In the genomic region with DNA sequence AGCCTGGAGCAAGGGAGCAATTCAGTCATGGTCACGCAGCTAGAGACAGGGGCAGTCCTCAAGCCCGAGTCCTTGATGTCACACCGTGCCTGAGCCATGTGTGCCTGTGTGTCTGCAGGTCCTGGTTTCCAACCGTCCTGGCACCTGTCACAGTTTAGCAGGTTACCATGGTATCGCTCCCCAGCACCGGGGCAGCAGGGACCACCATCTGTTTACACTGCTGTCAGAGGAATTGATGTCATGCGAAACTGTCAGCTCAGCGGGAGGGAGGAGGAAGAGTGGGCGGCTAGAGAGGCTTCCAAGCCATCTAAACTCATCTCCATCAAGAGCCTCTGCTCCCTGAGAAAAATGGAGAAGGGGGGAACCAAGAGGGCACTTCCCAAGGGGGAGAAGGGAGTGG, we compare ENCODE assay signal across 12 mouse cellular contexts.
DNase-seq lines count a peak whose midpoint lies in the region; ATAC-seq lines count a peak whose summit lies in the region.
"Had no signal": no experiment of that assay in that cellular context is flagged by ENCODE, and none has a peak within 500 bp of the region (broad histone marks: within the 10 kb centered on the region; RNA-seq: fewer than 3 reads in every experiment).

No protein-coding gene starts in this region.

- DNase-seq in forebrain, embryonic 11.5 days (ENCODE audit: low spot score), result peak; percentile 56
- no peak for DNase-seq in forebrain, embryonic 10.5 days (ENCODE audit: extremely low spot score, low spot score)
- DNase-seq in layer of hippocampus, postnatal 10 days (ENCODE audit: low spot score in 2 of 2), result peak; percentile 67 to 76
- peak; percentile 73 for DNase-seq in retina, embryonic 14.5 days (ENCODE audit: low spot score)
- no peak for DNase-seq in heart, postnatal 10 days
- DNase-seq in thymus, postnatal 4 days, result no peak
- no peak for DNase-seq in kidney, postnatal 14 days
- DNase-seq: gastrocnemius, postnatal 10 days; thymus, adult 18-20 months had no signal

- H3K4me3 ChIP-seq in forebrain, embryonic 11.5 days (ENCODE audit: low read depth, low read length), result no peak overlapping the region
- H3K4me3 ChIP-seq in forebrain, embryonic 10.5 days, result no peak overlapping the region
- H3K4me3 ChIP-seq in forebrain, embryonic 13.5 days, result no peak overlapping the region
- H3K4me3 ChIP-seq: lung, embryonic 15.5 days had no signal

- H3K36me3 ChIP-seq in forebrain, embryonic 11.5 days (ENCODE audit: control insufficient read depth, insufficient read depth, low read length), result no peaks in the 10 kb centered on the region
- H3K36me3 ChIP-seq in forebrain, embryonic 10.5 days (replicated peaks), result no peaks in the 10 kb centered on the region
- H3K36me3 ChIP-seq in forebrain, embryonic 13.5 days (ENCODE audit: poor library complexity, severe bottlenecking), result no peaks in the 10 kb centered on the region
- H3K36me3 ChIP-seq: lung, embryonic 15.5 days had no signal

- no peak overlapping the region for H3K9ac ChIP-seq in forebrain, embryonic 11.5 days (ENCODE audit: low read length)
- H3K9ac ChIP-seq in forebrain, embryonic 13.5 days, result no peak overlapping the region
- H3K9ac ChIP-seq: lung, embryonic 15.5 days had no signal

- H3K4me1 ChIP-seq in forebrain, embryonic 11.5 days (replicated peaks; ENCODE audit: control insufficient read depth, insufficient read depth, low read length), result peaks cover 3% of the 10 kb centered on the region; the same call in 1 of the 2 replicates
- H3K4me1 ChIP-seq in forebrain, embryonic 10.5 days, result peaks cover 28% of the 10 kb centered on the region
- H3K4me1 ChIP-seq in forebrain, embryonic 13.5 days, result peaks cover 36% of the 10 kb centered on the region
- H3K4me1 ChIP-seq: lung, embryonic 15.5 days had no signal

- H3K9me3 ChIP-seq in forebrain, embryonic 11.5 days (ENCODE audit: control insufficient read depth, low read length), result no peaks in the 10 kb centered on the region
- H3K9me3 ChIP-seq in forebrain, embryonic 10.5 days, result no peaks in the 10 kb centered on the region
- H3K9me3 ChIP-seq in forebrain, embryonic 13.5 days (replicated peaks), result no peaks in the 10 kb centered on the region
- H3K9me3 ChIP-seq: lung, embryonic 15.5 days had no signal

- intact Hi-C loops in heart, postnatal 10 days (cut with DNase I), result no loop called here

- WGBS in forebrain, embryonic 11.5 days, result 46% methylated on average over 9 of the region's 9 CpGs
- 51% methylated on average over 9 of the region's 9 CpGs for WGBS in forebrain, embryonic 10.5 days
- 33% methylated on average over 9 of the region's 9 CpGs for WGBS in forebrain, embryonic 13.5 days

- no peaks in the 10 kb centered on the region for H3K27me3 ChIP-seq in forebrain, embryonic 11.5 days (ENCODE audit: control insufficient read depth, insufficient read depth, low read length)
- no peaks in the 10 kb centered on the region for H3K27me3 ChIP-seq in forebrain, embryonic 10.5 days (ENCODE audit: poor library complexity, severe bottlenecking)
- no peaks in the 10 kb centered on the region for H3K27me3 ChIP-seq in forebrain, embryonic 13.5 days
- H3K27me3 ChIP-seq: lung, embryonic 15.5 days had no signal

- H3K4me2 ChIP-seq in forebrain, embryonic 11.5 days (ENCODE audit: low read depth, low read length, severe bottlenecking), result no peak overlapping the region
- 0 out of 2 replicates have a peak overlapping the region, but pooled peaks have one; percentile 3 for H3K4me2 ChIP-seq in forebrain, embryonic 13.5 days
- H3K4me2 ChIP-seq: lung, embryonic 15.5 days had no signal

- ATAC-seq in forebrain, embryonic 11.5 days (replicated peaks; ENCODE audit: low FRiP score), result no peak
- ATAC-seq in forebrain, embryonic 13.5 days, result peak; percentile 92

- no peak overlapping the region for H3K27ac ChIP-seq in forebrain, embryonic 11.5 days (ENCODE audit: low read depth, low read length)
- H3K27ac ChIP-seq in forebrain, embryonic 10.5 days, result no peak overlapping the region
- H3K27ac ChIP-seq in forebrain, embryonic 13.5 days, result 0 out of 2 replicates have a peak overlapping the region, but pooled peaks have one; percentile 6
- H3K27ac ChIP-seq: kidney, postnatal 0 days; lung, embryonic 15.5 days had no signal

Comparison
In these comparisons a context has a peak if more than half of its experiments do, and no peak if none do; other contexts are left out.
1. DNase-seq: peak in forebrain, embryonic 11.5 days (single experiment), layer of hippocampus, postnatal 10 days (2 of 2) and retina, embryonic 14.5 days (single experiment); none in forebrain, embryonic 10.5 days (single experiment), heart, postnatal 10 days (0 of 2), thymus, postnatal 4 days (single experiment) and kidney, postnatal 14 days (single experiment).